Mouse (Mus musculus) mouse trophoblast stem cell (cell line): ENCODE data around the gene Ssxb3.
"Not testable (repeated sequence)": the region's sequence is repeated elsewhere in the genome, so short reads cannot be mapped to it uniquely, and the experiment has no call there.

Experiments
- in situ Hi-C, 2 experiments: fragments of 300-500 bp; cut with MseI, MboI; formaldehyde crosslinking; loops; 2 replicates in 1 of 2; 3 replicates in 1 of 2; pipeline ENCODE4 v1.15.1; 2025

Gene Ssxb3

GRCm38 (mm10) chrX:8591716-8592115 lies at the start of gene Ssxb3:
Gene Ssxb3, minus strand, starts transcription at chrX:8591816.
- in situ Hi-C loops, result not testable (repeated sequence)

DNA sequence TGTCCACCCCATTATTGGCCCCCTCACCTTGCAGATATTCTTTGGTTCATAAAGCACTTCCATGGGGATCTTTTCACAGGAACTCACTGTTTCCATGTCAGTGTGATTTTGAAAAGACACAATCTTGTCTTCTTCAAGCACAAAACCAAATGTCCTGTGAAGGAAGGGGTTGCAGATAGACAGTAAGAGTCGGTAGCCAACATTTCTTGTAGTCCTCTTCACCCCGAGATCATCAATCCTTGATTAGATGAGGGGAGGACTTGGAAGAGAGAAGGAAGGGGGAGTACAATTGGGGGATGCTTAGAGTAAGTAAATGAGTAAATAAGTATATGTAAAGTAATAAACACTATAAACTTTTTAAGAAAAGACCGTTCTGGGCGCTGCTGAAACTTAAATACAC lies 43.5 kb downstream of the Ssxb3 start, which contains the start of gene Ssxb6:
Ssxb6 (minus strand) TSS at position 101 of the 400 bp plus-strand sequence.
- in situ Hi-C loops, result loop anchor here in 1 of 2 experiments (10.0 kb wide), 1 partner anchor 127 kb away; no protein-coding TSS in a partner anchor
